Mouse (Mus musculus) liver, embryonic 14.5 days (tissue): Measurements from ENCODE around the gene Mast1.

ENCODE experiments used
- CTCF ChIP-seq: IDR thresholded peaks from 2 replicates; pipeline ENCODE4 v1.5.1; 2016; ENCODE audit warnings: antibody characterized with exemption, low read depth, control low read depth
- EP300 ChIP-seq: IDR thresholded peaks from 2 replicates; pipeline ENCODE4 v1.6.1; 2016; ENCODE audit warnings: antibody characterized with exemption, low read depth

GRCm38 (mm10) chr8:84907493-84907892, 29.7 kb downstream of the Mast1 start:
- TF ChIP-seq CTCF (no peak), EP300 (no peak)
